Mouse (Mus musculus) bone marrow, adult 2 months (tissue): ENCODE measurements around the gene Tmbim4.

Experiments used
- CTCF ChIP-seq: fragments of 200-500 bp; IDR thresholded peaks from 2 replicates; pipeline ENCODE4 v1.5.1; 2011; ENCODE audit warnings: low read length, control low read depth; ENCODE audit not compliant: control insufficient read depth, insufficient read depth
- POLR2A ChIP-seq: fragments of 200-500 bp; IDR thresholded peaks from 2 replicates; pipeline ENCODE4 v1.6.1; 2011; ENCODE audit warnings: low read depth, mild to moderate bottlenecking, control low read depth, low read length, borderline replicate concordance; ENCODE audit not compliant: control insufficient read depth

- TF ChIP-seq CTCF = no peak
- TF ChIP-seq POLR2A = no peak
Observed at GRCm38 (mm10) chr10:120271879-120272269, 70.5 kb downstream of the Tmbim4 start.
